Mouse (Mus musculus) liver, embryonic 16.5 days (tissue): Measurements from ENCODE around the gene Rnf215. TPM values are rescaled to one million over a fixed set of nuclear protein-coding genes. Genes with fewer than 3 reads are reported as not detected.

Experiments used
- ATAC-seq: fragments of 200-750 bp; cut with Nextera tagmentation; 2 replicates; pipeline ENCODE4 v1.8.0; 2017; ENCODE audit warnings: low read depth, mild to moderate bottlenecking, moderate number of reproducible peaks, moderate library complexity
- H3K27ac ChIP-seq: fragments of 300-500 bp; sonication (generic); 2 replicates; pipeline ENCODE4 v1.5.1; 2014; ENCODE audit warnings: mild to moderate bottlenecking, low read length
- H3K27me3 ChIP-seq: fragments of 300-500 bp; sonication (generic); 2 replicates; pipeline ENCODE4 v1.6.1; 2014; ENCODE audit warnings: low read depth, low read length, mixed read lengths; ENCODE audit not compliant: control insufficient read depth, insufficient read depth
- H3K36me3 ChIP-seq: fragments of 300-500 bp; sonication (generic); 2 replicates; pipeline ENCODE4 v1.6.1; 2014; ENCODE audit warnings: mild to moderate bottlenecking; ENCODE audit not compliant: control insufficient read depth, insufficient read depth
- H3K4me1 ChIP-seq: fragments of 300-500 bp; sonication (generic); 2 replicates; pipeline ENCODE4 v1.6.1; 2014; ENCODE audit warnings: low read depth, low read length, mixed read lengths; ENCODE audit not compliant: control insufficient read depth
- H3K4me2 ChIP-seq: fragments of 300-500 bp; sonication (generic); 2 replicates; pipeline ENCODE4 v1.6.1; 2014; ENCODE audit warnings: low read depth, low read length, mixed read lengths
- H3K4me3 ChIP-seq: fragments of 300-500 bp; sonication (generic); 2 replicates; pipeline ENCODE4 v1.5.1; 2014; ENCODE audit warnings: low read depth, mild to moderate bottlenecking, low read length
- H3K9ac ChIP-seq: fragments of 300-500 bp; sonication (generic); 2 replicates; pipeline ENCODE4 v1.6.1; 2014; ENCODE audit warnings: low read depth, low read length
- H3K9me3 ChIP-seq: fragments of 300-500 bp; sonication (generic); replicated peaks from 2 replicates; pipeline ENCODE4 v1.6.1; 2016; ENCODE audit warnings: low read length; ENCODE audit not compliant: control insufficient read depth
- WGBS: fragments of 180-500 bp; shearing (Covaris S2); extraction: QIAGEN DNeasy Blood & Tissue Kit; methylation state at CpG from one replicate; pipeline ENCODE4 v1.1.7; 2014; ENCODE audit not compliant: insufficient replicate concordance; 5-methylcytosine and 5-hydroxymethylcytosine counted together
- polyA plus RNA-seq: library from polyadenylated mRNA; unstranded; fragments of >200 nt; fragmentation: Nextera tagmentation; extraction: Ambion mirVana; gene quantifications from 2 replicates; pipeline ENCODE4 v1.2.1, GENCODE M21; 2015

Gene Rnf215
- polyA plus RNA-seq, 1 experiment from 2014 or later, result 5.0 TPM

- H3K36me3 ChIP-seq, result no peaks in the 10 kb centered on the region
- no peaks in the 10 kb centered on the region for H3K27me3 ChIP-seq
- H3K4me3 ChIP-seq, result no peak overlapping the region
- H3K9ac ChIP-seq, result no peak overlapping the region
- ATAC-seq, result no peak
- H3K9me3 ChIP-seq, result no peaks in the 10 kb centered on the region
- no peak overlapping the region for H3K4me2 ChIP-seq
- H3K4me1 ChIP-seq, result no peaks in the 10 kb centered on the region
- 64% methylated on average over 6 of the region's 6 CpGs for WGBS
- H3K27ac ChIP-seq, result no peak overlapping the region
These were observed 14.9 kb downstream of the Rnf215 start for GRCm38 (mm10) chr11:4149886-4150285.

DNA sequence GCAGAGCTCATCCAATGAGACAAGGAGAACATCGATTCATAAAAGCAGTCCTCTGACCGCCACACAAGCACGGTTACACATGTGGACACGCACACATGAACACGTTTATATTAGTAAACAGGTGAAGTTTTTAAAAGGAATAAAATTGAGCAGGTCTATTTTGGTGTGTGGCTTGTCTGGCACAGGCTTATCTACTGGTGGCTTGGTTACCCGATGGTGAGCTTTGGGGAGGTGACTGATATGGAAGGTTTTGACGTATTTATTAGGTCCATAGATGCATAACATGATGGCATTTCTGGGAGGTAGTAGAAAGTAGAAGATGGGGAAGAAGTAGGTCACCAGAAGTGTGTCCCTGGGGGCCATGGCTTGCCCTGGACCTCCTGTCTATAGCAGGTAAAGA lies 18.7 kb downstream of the Rnf215 start:
- Histone ChIP-seq H3K27me3 (no peaks in the 10 kb centered on the region), H3K4me3 (no peak overlapping the region), H3K9ac (no peak overlapping the region), H3K4me1 (no peaks in the 10 kb centered on the region), H3K9me3 (no peaks in the 10 kb centered on the region), H3K4me2 (no peak overlapping the region), H3K27ac (no peak overlapping the region), H3K36me3 (no peaks in the 10 kb centered on the region)
- no peak for ATAC-seq
- 69% methylated on average over 7 of the region's 7 CpGs for whole genome bisulfite sequencing

DNA sequence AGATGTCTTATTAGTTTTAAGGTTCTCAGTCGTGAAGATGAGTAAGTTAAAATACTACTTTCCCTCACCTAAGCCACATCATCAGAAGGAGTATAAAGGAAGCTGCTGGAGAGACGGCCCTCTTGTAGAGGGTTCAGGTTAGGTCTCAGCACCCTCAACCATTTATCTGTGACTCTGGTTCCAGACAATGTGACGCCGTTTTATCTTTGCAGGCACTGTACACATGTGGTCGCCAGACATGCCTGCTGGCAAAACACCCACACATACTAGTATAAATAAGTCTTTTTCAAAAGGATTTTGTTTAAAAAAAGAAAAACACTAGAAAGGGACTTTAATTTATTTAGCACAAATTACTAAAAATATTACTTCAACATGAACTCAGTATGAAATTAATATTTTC lies 20.6 kb downstream of the Rnf215 start:
- WGBS, result 26% methylated on average over 5 of the region's 5 CpGs
- no peaks in the 10 kb centered on the region for H3K27me3 ChIP-seq
- ATAC-seq, result no peak
- no peaks in the 10 kb centered on the region for H3K9me3 ChIP-seq
- H3K27ac ChIP-seq, result no peak overlapping the region
- no peak overlapping the region for H3K4me2 ChIP-seq
- no peak overlapping the region for H3K4me3 ChIP-seq
- H3K36me3 ChIP-seq, result no peaks in the 10 kb centered on the region
- H3K9ac ChIP-seq, result no peak overlapping the region
- peaks cover 5% of the 10 kb centered on the region for H3K4me1 ChIP-seq

DNA sequence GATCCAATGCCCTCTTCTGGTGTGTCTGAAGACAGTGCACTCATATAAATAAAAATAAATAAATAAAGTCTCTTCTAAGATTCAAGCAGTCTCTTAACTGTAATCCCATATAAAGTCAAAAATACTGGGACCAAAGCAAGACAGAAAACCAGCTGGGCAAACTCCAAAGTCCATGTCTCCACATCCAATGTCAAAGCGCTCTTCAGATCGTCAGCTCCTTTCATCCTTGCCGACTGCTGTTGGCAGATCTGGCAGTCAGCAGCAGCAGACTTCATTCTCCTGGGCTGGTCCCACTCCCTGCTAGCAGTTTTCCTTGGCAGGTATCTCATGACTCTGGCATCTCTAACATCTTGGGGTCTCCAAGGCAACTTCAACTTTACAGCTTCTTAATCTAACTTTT lies 23.7 kb downstream of the Rnf215 start:
- Histone ChIP-seq H3K27me3 (no peaks in the 10 kb centered on the region), H3K4me3 (no peak overlapping the region)
- 75% methylated on average over 3 of the region's 3 CpGs for WGBS

GRCm38 (mm10) chr11:4159808-4160708 lies 25.1 kb downstream of the Rnf215 start, which contains the start of the genes Ccdc157 and Sf3a1:
Ccdc157 (minus strand) TSS chr11:4160293.
Sf3a1 (plus strand) TSS chr11:4160350.
- peak within 1 kb of the TSS; percentile 79 for H3K9ac ChIP-seq
- H3K27ac ChIP-seq, result peak within 1 kb of the TSS; percentile 78
- 1% methylated on average over 54 of the region's 54 CpGs for WGBS
- H3K9me3 ChIP-seq, result no peaks in the 10 kb centered on the region
- peak within 1 kb of the TSS; percentile 86 for H3K4me2 ChIP-seq
- H3K4me3 ChIP-seq, result peak within 1 kb of the TSS; percentile 87
- H3K27me3 ChIP-seq, result no peaks in the 10 kb centered on the region
- H3K36me3 ChIP-seq, result peaks cover 24% of the 10 kb centered on the region
- H3K4me1 ChIP-seq, result peaks cover 21% of the 10 kb centered on the region
- peak; percentile 97 for ATAC-seq

More for the DNA sequence above, 23.7 kb downstream of the Rnf215 start:
- Histone ChIP-seq H3K4me1 (peaks cover 21% of the 10 kb centered on the region), H3K36me3 (peaks cover 14% of the 10 kb centered on the region), H3K4me2 (no peak overlapping the region), H3K27ac (no peak overlapping the region), H3K9me3 (no peaks in the 10 kb centered on the region), H3K9ac (no peak overlapping the region)
- ATAC-seq, result no peak

DNA sequence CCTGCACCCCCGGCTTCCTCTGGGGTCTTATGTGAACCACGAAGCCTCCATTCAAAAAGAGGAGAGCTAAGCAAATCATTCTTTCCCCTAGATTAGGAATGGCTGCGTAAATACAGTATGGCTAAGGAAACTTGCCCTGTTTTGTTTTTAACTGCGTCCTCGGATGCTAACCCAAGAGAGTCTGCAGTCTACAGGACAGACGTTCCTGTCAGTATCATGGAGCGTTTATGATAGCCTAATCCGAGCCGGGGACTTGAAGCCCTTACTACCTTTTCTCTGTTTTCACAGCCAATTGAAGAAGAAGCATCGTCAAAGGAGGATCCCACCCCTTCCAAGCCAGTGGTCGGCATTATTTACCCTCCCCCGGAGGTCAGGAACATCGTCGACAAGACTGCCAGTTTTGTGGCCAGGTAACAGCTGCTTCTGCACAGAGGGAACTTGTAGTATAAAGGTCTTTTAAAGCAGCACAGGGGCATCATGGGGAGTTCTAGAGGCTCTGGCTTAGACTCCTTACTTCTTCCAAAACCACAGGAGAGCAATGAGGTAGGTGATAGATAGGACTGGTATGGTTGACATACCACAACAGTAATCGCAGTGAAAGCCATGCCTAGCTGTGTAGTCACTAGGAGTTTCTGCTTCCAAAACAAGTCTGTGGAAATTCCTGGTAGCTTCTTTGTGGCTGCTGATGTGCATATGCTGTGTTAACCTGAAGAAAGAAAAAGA lies 25.9 kb downstream of the Rnf215 start:
- no peaks in the 10 kb centered on the region for H3K9me3 ChIP-seq
- peaks cover 30% of the 10 kb centered on the region for H3K36me3 ChIP-seq
- H3K27ac ChIP-seq, result peak overlapping the region; percentile 78
- H3K4me3 ChIP-seq, result peak overlapping the region; percentile 87
- peak overlapping the region; percentile 79 for H3K9ac ChIP-seq
- peaks cover 21% of the 10 kb centered on the region for H3K4me1 ChIP-seq
- 2% methylated on average over 15 of the region's 15 CpGs for WGBS
- ATAC-seq, result peak; percentile 8; the same call in 1 of the 2 replicates
- H3K4me2 ChIP-seq, result peak overlapping the region; percentile 86
- no peaks in the 10 kb centered on the region for H3K27me3 ChIP-seq

DNA sequence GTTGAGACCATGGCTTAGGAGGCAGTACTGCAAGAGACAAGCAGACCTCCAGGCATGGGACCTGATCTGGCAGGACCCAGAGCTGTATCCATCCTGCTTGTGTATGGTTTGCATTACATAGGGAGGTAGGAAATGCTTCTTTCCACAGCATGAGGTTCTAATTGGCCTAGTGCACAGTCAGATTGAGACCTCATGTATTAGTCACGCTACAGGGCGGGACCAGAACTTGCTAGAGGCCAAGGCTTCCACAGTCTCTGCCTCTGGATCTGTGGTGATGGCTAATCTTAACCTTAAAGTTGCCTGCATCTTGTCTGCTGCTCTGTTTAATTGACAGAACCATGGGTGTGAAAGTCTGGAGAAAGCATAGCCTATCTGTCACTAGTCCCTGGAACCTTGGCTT lies 29.7 kb downstream of the Rnf215 start:
- H3K27ac ChIP-seq, result no peak overlapping the region
- ATAC-seq, result no peak
- no peak overlapping the region for H3K4me3 ChIP-seq
- H3K36me3 ChIP-seq, result peaks cover 56% of the 10 kb centered on the region
- H3K9ac ChIP-seq, result no peak overlapping the region
- no peaks in the 10 kb centered on the region for H3K27me3 ChIP-seq
- WGBS, result 79% methylated on average over 2 of the region's 2 CpGs
- no peaks in the 10 kb centered on the region for H3K9me3 ChIP-seq
- H3K4me1 ChIP-seq, result peaks cover 19% of the 10 kb centered on the region
- no peak overlapping the region for H3K4me2 ChIP-seq

DNA sequence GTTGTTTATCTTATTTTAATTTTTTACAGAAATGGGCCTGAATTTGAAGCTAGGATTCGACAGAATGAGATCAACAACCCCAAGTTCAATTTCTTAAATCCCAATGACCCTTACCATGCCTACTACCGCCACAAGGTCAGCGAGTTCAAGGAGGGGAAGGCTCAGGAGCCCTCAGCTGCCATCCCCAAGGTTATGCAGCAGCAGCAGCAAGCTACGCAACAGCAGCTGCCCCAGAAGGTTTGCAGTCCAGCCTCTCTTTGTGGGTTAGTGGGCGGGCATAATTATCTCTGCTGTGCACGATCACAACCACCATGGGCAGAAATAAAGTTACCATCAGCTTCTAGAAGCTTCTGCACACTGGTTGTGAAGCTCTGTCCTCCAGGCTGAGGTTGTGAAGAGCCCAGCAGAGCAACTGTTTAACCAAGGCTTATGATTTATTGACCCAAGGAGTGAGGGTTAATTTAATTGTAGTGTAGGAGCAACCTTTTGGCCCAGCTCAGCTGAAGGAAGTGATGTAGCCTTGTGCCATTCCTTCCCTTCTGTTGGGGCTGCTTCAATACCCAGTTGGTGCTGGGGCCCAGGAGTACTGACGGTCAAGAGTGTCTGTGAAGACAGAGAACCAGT lies 31.6 kb downstream of the Rnf215 start:
- peaks cover 7% of the 10 kb centered on the region for H3K4me1 ChIP-seq
- H3K4me2 ChIP-seq, result no peak overlapping the region
- H3K9ac ChIP-seq, result no peak overlapping the region
- no peak overlapping the region for H3K27ac ChIP-seq
- H3K27me3 ChIP-seq, result no peaks in the 10 kb centered on the region
- no peak overlapping the region for H3K4me3 ChIP-seq
- peaks cover 66% of the 10 kb centered on the region for H3K36me3 ChIP-seq
- no peak for ATAC-seq
- no peaks in the 10 kb centered on the region for H3K9me3 ChIP-seq
- WGBS, result 69% methylated on average over 7 of the region's 7 CpGs
